Mouse (Mus musculus): Measurements from ENCODE around the gene Apol7a. TPM values are rescaled to one million over a fixed set of nuclear protein-coding genes. Genes with fewer than 3 reads are reported as not detected.

Apol7a gene
- polyA plus RNA-seq, 1 experiment from 2014 or later: not detected

DNA sequence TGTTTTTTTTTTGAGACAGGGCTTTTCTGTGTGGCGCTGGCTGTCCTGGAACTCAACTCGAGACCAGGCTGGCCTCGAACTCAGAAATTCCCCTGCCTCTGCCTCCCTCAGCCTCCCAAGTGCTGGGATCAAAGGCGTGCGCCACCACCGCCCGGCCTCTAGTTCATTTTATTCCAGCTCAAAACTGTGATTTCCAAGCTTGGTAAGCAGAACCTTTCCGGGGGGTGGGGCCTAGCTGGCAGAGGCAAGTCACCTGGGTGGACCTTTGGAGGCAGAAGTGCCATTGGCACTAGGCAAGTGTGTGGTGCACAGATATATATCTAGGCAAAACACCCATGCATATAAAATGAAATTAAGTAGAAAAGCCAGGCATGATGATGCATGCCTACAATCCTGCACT is 31.4 kb downstream of the Apol7a start:
- H3K27ac ChIP-seq (replicated peaks): peak overlapping the region; percentile 90
- DNase-seq (ENCODE audit: low spot score): no peak
- 41% methylated on average over 8 of the region's 8 CpGs for WGBS

DNA sequence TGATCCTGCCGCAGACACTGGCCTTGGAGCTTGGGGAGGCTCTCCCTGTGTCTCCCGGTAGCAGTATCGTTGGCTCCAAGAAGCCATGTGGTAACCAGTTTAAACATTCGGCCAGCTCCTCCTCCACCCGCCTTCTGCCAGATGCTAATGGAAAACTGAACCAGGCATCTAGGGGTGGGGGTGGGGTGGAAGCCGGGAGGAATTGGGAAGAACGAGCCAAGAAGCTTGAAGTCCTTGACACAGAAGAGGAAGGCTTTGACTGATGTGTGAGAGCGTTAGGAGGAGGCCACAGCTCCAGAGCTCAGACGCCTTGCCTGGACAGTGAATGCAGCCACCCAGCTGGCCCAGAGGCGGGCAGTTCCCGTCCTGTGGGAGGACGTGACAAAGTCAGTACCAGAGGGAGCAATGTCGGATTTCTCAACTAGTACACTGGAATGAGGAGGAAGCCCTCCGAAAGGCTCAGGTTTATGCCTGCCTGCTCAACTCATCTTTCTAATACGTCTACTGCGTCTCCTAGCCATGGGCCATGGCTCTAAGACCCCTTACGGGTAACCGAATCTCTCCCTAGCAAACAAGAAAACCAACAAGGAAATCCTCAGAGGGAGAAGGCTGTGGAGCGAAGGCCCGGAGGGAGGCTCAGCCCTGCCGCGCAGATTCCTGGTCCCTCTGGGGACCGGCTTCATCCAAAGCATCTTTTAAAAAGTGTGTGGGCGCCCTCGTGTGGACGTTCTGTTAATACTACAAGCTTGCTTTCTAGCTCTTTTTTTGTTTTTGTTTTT is 32.0 kb downstream of the Apol7a start:
- Histone ChIP-seq H3K4me3 (peak overlapping the region; percentile 55), H3K36me3 (replicated peaks) (no peaks in the 10 kb centered on the region), H3K27ac (replicated peaks) (peak overlapping the region; percentile 90), H3K4me1 (peaks cover 68% of the 10 kb centered on the region), H3K9me3 (no peaks in the 10 kb centered on the region), H3K27me3 (replicated peaks; ENCODE audit: low read depth, poor library complexity, severe bottlenecking) (no peaks in the 10 kb centered on the region)
- DNase-seq (ENCODE audit: low spot score): peak; percentile 89
- under 1% methylated on average over 26 of the region's 26 CpGs for WGBS

More for the DNA sequence above, 31.4 kb downstream of the Apol7a start:
- peak overlapping the region; percentile 55; the same call in 1 of the 2 replicates for H3K4me3 ChIP-seq
- no peaks in the 10 kb centered on the region for H3K36me3 ChIP-seq (replicated peaks)
- H3K9me3 ChIP-seq: no peaks in the 10 kb centered on the region
- H3K27me3 ChIP-seq (replicated peaks; ENCODE audit: low read depth, poor library complexity, severe bottlenecking): no peaks in the 10 kb centered on the region
- peaks cover 62% of the 10 kb centered on the region for H3K4me1 ChIP-seq

DNA sequence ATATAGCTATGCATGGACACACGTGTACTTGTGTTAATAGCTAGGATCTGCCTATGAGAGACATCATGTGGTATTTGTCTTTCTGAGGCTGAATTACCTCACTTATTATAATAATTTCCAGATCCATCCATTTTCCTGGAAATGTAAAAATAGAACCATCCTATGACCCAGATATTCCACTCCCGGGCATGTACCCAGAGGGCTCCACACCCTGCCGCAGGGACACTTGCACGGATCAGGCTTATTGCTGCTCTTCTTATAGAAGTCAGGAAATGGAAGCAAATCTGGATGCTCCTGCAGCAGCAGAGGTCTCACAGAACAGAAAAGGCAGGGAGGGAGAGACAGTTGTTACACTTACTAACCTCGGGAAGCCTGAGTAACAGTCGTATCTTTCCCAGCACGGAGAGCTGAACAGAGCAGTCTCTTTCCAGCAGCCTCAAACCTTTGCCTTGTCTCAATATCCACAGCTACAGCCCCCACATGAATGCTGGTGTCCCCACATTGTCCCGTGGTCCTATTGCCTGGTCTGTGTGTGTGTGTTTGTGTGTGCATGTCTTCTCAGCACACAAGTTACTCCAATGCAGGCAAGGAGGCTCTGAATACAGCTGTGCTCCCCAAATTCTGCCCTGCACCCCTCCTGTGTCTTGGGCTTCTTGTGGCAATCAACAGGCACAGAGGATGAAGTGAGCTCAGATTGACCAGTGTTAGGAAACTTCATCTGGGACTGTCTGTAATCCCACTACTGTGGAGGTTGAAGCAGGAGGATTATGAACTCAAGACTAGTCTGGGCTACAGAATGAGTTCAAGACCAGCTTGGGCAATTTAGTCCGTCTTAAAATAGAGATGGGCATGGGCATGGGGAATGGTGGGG is 33.0 kb downstream of the Apol7a start:
- Histone ChIP-seq H3K4me3 (peak overlapping the region; percentile 55), H3K4me1 (peaks cover 77% of the 10 kb centered on the region), H3K36me3 (replicated peaks) (no peaks in the 10 kb centered on the region), H3K27me3 (replicated peaks; ENCODE audit: low read depth, poor library complexity, severe bottlenecking) (no peaks in the 10 kb centered on the region), H3K27ac (replicated peaks) (peak overlapping the region; percentile 90), H3K9me3 (no peaks in the 10 kb centered on the region)
- no peak for DNase-seq (ENCODE audit: low spot score)
- WGBS: 40% methylated on average over 9 of the region's 9 CpGs

DNA sequence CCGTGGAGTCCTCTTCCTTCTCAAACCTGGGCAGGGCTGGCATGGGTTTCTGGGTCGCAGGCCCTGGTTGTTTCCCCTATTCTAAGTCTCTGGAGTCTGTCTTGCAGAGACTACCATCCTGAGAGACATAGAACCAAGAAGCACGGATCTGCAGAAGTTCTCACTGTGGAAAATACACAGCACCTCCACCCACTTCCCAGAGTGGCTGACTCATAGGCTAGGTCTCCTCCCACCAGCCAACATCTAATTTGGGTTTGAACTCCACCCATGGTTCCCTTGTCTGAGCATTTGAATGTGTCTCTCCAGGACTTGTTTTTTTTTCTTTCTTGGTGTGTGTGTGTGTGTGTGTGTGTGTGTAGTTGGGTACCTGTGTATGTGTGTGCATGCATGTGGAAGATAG is 34.9 kb downstream of the Apol7a start:
- Histone ChIP-seq H3K4me3 (no peak overlapping the region), H3K36me3 (replicated peaks) (no peaks in the 10 kb centered on the region), H3K27me3 (replicated peaks; ENCODE audit: low read depth, poor library complexity, severe bottlenecking) (no peaks in the 10 kb centered on the region), H3K9me3 (no peaks in the 10 kb centered on the region), H3K4me1 (peaks cover 84% of the 10 kb centered on the region), H3K27ac (replicated peaks) (peak overlapping the region; percentile 60)
- 76% methylated on average over 3 of the region's 3 CpGs for WGBS
- no peak for DNase-seq (ENCODE audit: low spot score)

DNA sequence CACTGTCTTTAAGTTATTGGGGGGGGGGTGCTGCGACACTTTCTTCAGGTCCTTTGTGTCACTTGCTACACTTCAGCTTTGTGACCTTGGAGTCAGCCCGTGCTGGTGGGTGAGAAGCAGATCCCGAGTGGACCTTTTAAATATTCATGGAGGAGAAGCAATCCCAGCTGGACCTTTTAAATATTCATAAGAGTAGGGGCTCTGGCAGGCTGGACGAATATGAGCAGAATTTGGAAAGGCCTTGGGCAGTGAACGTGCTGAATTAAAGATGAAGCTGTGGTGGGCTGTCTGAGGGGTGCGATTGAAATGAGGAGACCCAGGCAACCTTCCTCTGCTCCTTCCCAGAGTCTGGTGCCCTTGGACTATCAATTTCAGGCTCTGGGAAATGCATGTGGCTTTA is 35.3 kb downstream of the Apol7a start:
- DNase-seq (ENCODE audit: low spot score): no peak
- Histone ChIP-seq H3K4me3 (no peak overlapping the region), H3K27ac (replicated peaks) (peak overlapping the region; percentile 60), H3K27me3 (replicated peaks; ENCODE audit: low read depth, poor library complexity, severe bottlenecking) (no peaks in the 10 kb centered on the region), H3K9me3 (no peaks in the 10 kb centered on the region), H3K4me1 (peaks cover 84% of the 10 kb centered on the region), H3K36me3 (replicated peaks) (no peaks in the 10 kb centered on the region)
- 50% methylated on average over 6 of the region's 6 CpGs for WGBS

DNA sequence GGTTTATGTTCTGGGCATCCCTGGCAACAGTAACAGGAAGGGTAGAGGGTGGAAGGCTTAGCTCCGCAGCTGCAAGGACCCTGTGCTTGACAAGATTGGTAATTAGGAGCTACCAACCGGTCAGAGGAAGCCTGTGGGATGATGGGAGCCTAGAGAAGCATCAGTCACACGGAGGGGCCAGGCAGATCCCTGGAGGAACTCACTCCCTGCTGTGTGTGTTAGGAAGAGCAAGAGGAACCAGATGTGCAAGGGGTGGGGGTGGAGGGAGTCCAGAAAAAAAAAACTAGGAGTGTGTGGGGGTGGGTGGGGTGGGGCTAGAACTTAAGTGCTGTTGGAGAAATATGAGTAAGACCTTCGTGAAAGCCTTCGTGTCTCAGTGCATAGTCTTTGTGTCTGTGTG is 36.0 kb downstream of the Apol7a start:
- H3K4me3 ChIP-seq: no peak overlapping the region
- H3K36me3 ChIP-seq (replicated peaks): no peaks in the 10 kb centered on the region
- peaks cover 84% of the 10 kb centered on the region for H3K4me1 ChIP-seq
- no peak for DNase-seq (ENCODE audit: low spot score)
- peak overlapping the region; percentile 60 for H3K27ac ChIP-seq (replicated peaks)
- no peaks in the 10 kb centered on the region for H3K9me3 ChIP-seq
- H3K27me3 ChIP-seq (replicated peaks; ENCODE audit: low read depth, poor library complexity, severe bottlenecking): no peaks in the 10 kb centered on the region
- WGBS: 28% methylated on average over 5 of the region's 5 CpGs

DNA sequence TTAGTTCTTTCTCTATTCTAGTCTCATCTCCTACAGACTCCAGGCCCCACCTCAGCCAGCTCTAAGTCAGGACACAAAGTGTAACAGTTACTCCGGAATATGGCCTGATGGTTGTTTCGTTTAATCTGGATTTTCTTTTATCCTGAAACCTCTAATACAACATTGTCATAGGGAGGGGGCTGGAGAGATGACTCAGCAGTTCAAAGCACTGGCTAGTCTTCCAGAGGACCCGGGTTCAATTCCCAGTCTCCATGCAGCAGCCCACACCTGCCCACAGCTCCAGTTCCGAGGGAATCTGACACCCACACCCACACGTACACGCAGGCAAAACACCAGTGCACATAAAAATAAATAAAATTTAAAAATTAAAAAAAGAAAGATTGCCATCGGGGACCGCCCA is 39.0 kb downstream of the Apol7a start:
- Histone ChIP-seq H3K4me1 (peaks cover 81% of the 10 kb centered on the region), H3K27ac (replicated peaks) (peak overlapping the region; percentile 93), H3K27me3 (replicated peaks; ENCODE audit: low read depth, poor library complexity, severe bottlenecking) (0 out of 2 replicates have a peak, but pooled peaks cover 4% of the 10 kb centered on the region), H3K4me3 (no peak overlapping the region), H3K36me3 (replicated peaks) (no peaks in the 10 kb centered on the region), H3K9me3 (no peaks in the 10 kb centered on the region)
- DNase-seq (ENCODE audit: low spot score): no peak
- WGBS: 91% methylated on average over 8 of the region's 8 CpGs

DNA sequence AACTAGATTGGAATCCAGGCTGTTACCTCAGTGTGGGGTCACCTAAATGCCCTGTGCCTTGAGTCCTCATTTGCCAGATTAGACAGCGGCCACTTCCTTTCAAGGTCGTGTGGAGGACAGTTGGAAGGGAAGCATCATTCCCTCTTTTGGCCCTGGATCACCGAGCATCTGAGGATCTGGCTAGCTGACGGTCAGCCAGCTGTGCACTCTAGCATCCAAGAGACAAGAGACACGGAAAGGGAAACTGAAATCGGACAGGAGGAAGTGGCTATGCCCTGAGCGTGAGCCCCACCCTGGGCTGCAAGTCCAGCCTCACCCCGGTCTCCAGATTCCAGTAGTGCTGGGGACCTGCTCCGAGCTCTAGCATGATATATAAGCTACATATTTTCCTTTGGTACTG is 39.4 kb downstream of the Apol7a start:
- H3K27me3 ChIP-seq (replicated peaks; ENCODE audit: low read depth, poor library complexity, severe bottlenecking): 0 out of 2 replicates have a peak, but pooled peaks cover 7% of the 10 kb centered on the region
- no peaks in the 10 kb centered on the region for H3K9me3 ChIP-seq
- peak overlapping the region; percentile 93 for H3K27ac ChIP-seq (replicated peaks)
- H3K36me3 ChIP-seq (replicated peaks): no peaks in the 10 kb centered on the region
- 59% methylated on average over 9 of the region's 9 CpGs for WGBS
- H3K4me1 ChIP-seq: peaks cover 84% of the 10 kb centered on the region
- DNase-seq (ENCODE audit: low spot score): no peak
- H3K4me3 ChIP-seq: no peak overlapping the region

DNA sequence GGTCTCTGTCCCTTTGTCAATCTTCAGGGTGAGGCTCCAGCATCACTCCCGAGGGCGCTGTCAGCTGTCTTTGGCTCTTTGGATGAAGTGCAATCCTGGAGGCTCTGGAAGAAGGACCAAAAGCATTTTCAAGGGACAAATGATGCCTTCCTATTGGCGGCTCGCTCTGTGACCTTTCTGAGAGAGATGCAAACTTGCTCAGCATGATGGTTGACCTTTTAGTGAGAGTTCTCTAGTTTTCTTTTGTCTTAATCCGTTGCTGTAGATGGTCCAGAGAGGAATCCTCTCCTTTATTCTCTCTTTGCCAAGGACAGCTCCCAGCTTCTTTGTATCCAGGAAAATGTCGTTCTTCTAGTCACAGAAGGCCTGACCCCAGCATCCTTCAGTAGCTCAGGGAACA is 39.8 kb downstream of the Apol7a start:
- Histone ChIP-seq H3K9me3 (no peaks in the 10 kb centered on the region), H3K27me3 (replicated peaks; ENCODE audit: low read depth, poor library complexity, severe bottlenecking) (0 out of 2 replicates have a peak, but pooled peaks cover 7% of the 10 kb centered on the region), H3K36me3 (replicated peaks) (no peaks in the 10 kb centered on the region), H3K4me1 (peaks cover 85% of the 10 kb centered on the region), H3K27ac (replicated peaks) (peak overlapping the region; percentile 93), H3K4me3 (peak overlapping the region; percentile 54)
- WGBS: 17% methylated on average over 6 of the region's 6 CpGs
- no peak for DNase-seq (ENCODE audit: low spot score)

DNA sequence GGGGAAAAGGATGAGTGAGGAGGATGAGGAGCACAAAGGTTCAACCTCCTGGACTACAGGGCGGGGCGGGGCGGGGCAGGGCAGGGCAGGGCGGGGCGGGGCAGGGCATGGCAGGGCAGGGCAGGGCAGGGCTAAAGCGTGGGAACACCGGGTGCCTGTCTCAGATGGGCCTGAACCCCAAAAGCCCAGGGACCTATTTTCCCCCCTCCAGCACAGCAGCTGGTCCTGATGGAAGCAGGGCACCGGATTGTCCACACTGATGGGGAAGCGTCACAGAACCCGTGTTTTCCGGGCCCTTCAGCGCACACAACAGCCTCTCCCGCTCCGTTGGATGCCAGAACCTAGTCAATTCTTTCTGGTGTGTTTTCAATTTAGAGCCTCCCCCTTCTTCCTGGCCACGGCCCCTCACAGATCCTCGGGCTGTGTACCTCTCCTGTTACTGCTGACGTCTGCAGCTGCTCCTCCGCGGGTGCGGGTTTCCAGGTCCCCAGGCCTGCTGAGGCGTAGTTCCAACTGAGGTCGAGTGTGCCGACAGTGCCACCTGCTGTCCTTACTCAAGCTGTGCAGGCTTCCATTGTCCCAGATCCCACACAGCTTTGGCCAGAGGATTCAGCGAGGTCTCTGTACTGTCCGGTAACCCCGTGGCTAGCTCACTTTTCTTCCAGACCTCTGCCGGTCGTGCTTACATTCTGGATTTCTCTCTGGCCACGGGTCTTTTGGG is 40.4 kb downstream of the Apol7a start:
- peak overlapping the region; percentile 54 for H3K4me3 ChIP-seq
- H3K36me3 ChIP-seq (replicated peaks): no peaks in the 10 kb centered on the region
- H3K9me3 ChIP-seq: no peaks in the 10 kb centered on the region
- 0 out of 2 replicates have a peak, but pooled peaks cover 7% of the 10 kb centered on the region for H3K27me3 ChIP-seq (replicated peaks; ENCODE audit: low read depth, poor library complexity, severe bottlenecking)
- peaks cover 85% of the 10 kb centered on the region for H3K4me1 ChIP-seq
- 4% methylated on average over 29 of the region's 29 CpGs for WGBS
- peak overlapping the region; percentile 93 for H3K27ac ChIP-seq (replicated peaks)
- peak; percentile 95 for DNase-seq (ENCODE audit: low spot score)

DNA sequence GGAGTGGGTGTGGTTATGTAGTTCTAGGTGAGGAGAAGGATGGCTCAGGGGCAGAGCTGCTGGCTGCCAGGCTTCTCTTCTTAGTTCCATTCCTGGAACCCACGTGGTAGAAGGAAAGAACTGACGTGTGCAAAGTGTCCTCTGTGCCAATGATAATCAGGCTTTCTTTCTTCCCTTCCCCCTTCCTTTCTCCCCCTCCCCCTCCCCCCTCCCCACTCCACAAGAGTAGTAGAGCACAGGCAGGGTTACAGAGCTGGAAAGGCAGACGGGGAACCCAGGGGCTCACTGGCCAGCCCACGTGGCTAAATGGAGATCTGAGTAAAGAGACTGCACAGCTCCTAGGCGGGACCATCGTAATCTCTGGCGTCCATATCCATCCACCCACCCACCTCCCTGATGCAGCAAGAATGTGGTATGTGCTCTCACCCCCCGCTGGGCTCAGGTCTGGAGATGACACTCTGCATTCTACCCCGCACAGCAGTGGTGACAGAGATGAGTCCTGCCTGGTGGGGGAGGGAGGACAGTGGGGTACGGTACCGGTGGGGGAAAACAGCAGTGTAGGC is 42.6 kb downstream of the Apol7a start:
- Histone ChIP-seq H3K27me3 (replicated peaks; ENCODE audit: low read depth, poor library complexity, severe bottlenecking) (0 out of 2 replicates have a peak, but pooled peaks cover 7% of the 10 kb centered on the region), H3K27ac (replicated peaks) (peak overlapping the region; percentile 49), H3K36me3 (replicated peaks) (no peaks in the 10 kb centered on the region), H3K4me3 (peak overlapping the region; percentile 30), H3K4me1 (peaks cover 73% of the 10 kb centered on the region), H3K9me3 (no peaks in the 10 kb centered on the region)
- 13% methylated on average over 11 of the region's 11 CpGs for WGBS
- DNase-seq (ENCODE audit: low spot score): peak; percentile 63

Measured in embryonic facial prominence, embryonic 10.5 days (tissue).